Mouse (Mus musculus): ENCODE results near the gene Mndal.

- TF ChIP-seq CTCF (IDR thresholded peaks at IDR 0.05; ENCODE audit: control insufficient read depth, insufficient read depth, low read length), result no peak
- TF ChIP-seq POLR2A (IDR thresholded peaks at IDR 0.05; ENCODE audit: borderline replicate concordance, control insufficient read depth, low read depth, low read length), result no peak
Observed at GRCm38 (mm10) chr1:173973111-173973510, 30.8 kb upstream of the Mndal start.

Data from bone marrow, adult 2 months (tissue).